Mouse (Mus musculus): ENCODE measurements around the gene Bcar1.

DNA sequence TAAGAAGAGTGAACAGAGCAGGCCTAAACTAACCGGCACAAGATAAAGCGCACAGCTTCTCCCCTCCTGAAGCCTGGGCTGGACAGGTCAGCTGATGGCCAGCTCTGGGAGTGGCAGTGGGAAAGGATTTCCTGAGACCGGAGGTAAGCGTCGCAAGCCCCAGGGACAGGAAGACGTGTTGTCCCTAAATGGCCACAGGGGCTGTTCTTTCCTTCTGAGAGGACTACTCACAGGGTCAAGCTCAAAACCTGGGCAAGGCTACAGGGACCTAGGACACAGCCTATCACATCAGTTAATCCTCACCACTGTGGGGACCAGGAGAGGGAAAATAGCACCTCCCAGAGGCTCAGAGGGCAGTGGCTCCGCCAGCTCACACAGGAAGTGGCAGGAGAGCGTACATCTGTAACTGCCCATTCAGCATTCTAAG, 8.3 kb downstream of the Bcar1 start:
- TF ChIP-seq CTCF (IDR thresholded peaks at IDR 0.05; ENCODE audit: extremely low read depth, insufficient read depth, insufficient read length, insufficient replicate concordance) (no peak), POLR2A (IDR thresholded peaks at IDR 0.05; ENCODE audit: low read depth, low read length) (no peak)

Measured in spleen, adult 2 months (tissue).